ENCODE assay signal across 18 mouse cellular contexts in the genomic region with DNA sequence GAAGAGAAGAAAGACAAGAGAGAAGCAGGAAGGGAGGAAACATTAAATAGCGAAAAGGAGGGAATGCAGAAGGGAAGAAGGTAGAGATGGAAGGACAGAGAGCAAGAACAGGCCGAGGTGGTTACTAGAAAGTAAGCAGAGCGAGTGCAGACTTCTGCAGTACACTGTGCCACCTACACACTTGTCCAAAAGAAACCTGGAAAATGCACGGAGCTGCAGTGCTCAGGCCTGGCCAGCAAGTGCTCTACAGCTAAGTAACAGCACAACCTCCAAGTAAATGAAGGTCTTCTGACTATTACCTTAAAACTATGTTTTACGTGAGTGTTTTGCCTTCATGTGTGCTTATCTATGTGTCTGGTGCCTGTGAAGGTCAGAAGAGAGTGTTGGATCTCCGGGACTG.
A peak's percentile ranks its signal among the peaks of the same experiment; 100 is the strongest.
DNase-seq lines count a peak whose midpoint lies in the region; ATAC-seq and TF ChIP-seq lines count a peak whose summit lies in the region.
"Had no signal": no experiment of that assay in that cellular context is flagged by ENCODE, and none has a peak within 500 bp of the region (broad histone marks: within the 10 kb centered on the region; RNA-seq: fewer than 3 reads in every experiment).

No protein-coding gene starts in this region.

- peaks cover 85% of the 10 kb centered on the region for H3K79me2 ChIP-seq in macrophage (ENCODE audit: inconsistent target)

- ATAC-seq in kidney, embryonic 15.5 days (replicated peaks; ENCODE audit: low FRiP score) = no peak
- ATAC-seq in midbrain, embryonic 13.5 days = no peak
- no peak for ATAC-seq in midbrain, postnatal 0 days (ENCODE audit: low FRiP score)
- no peak for ATAC-seq in limb, embryonic 13.5 days (ENCODE audit: low FRiP score, low read depth)
- ATAC-seq: CD4-positive, CD25-positive, alpha-beta regulatory T cell, adult 4 months; forebrain, embryonic 15.5 days had no signal

- WGBS in kidney, embryonic 15.5 days = 72% methylated on average over 6 of the region's 6 CpGs
- WGBS in midbrain, embryonic 13.5 days = 90% methylated on average over 6 of the region's 6 CpGs
- WGBS in midbrain, postnatal 0 days = 89% methylated on average over 6 of the region's 6 CpGs
- 75% methylated on average over 6 of the region's 6 CpGs for WGBS in limb, embryonic 13.5 days
- WGBS in macrophage (ENCODE audit: missing documents) = 52% methylated on average over 6 of the region's 6 CpGs

- DNase-seq in kidney, adult 9 months = no peak
- DNase-seq in midbrain, postnatal 0 days (ENCODE audit: low spot score) = no peak
- DNase-seq in c-Kit-positive CD71-positive TER-119-positive erythroid progenitor cells, embryonic 14.5 days (ENCODE audit: low spot score) = no peak
- DNase-seq in heart, adult 8-10 months (ENCODE audit: low spot score) = no peak
- DNase-seq: adrenal gland, adult 2 months; cerebellum, adult 8-10 months; heart, adult 2 months; kidney, adult 11 months; kidney, postnatal 4 days; right cerebral cortex, postnatal 14 days; thymus, postnatal 25 days had no signal

- H3K4me2 ChIP-seq in kidney, embryonic 15.5 days = peak overlapping the region; percentile 17
- 0 out of 2 replicates have a peak overlapping the region, but pooled peaks have one; percentile 6 for H3K4me2 ChIP-seq in midbrain, embryonic 13.5 days (replicated peaks)
- no peak overlapping the region for H3K4me2 ChIP-seq in midbrain, postnatal 0 days (ENCODE audit: low read depth, low read length, poor library complexity, severe bottlenecking)
- no peak overlapping the region for H3K4me2 ChIP-seq in limb, embryonic 13.5 days (replicated peaks)
- H3K4me2 ChIP-seq: forebrain, embryonic 15.5 days had no signal

- no peaks in the 10 kb centered on the region for H3K27me3 ChIP-seq in kidney, embryonic 15.5 days
- no peaks in the 10 kb centered on the region for H3K27me3 ChIP-seq in midbrain, embryonic 13.5 days
- H3K27me3 ChIP-seq in midbrain, postnatal 0 days (ENCODE audit: insufficient read depth, low read length) = no peaks in the 10 kb centered on the region
- no peaks in the 10 kb centered on the region for H3K27me3 ChIP-seq in limb, embryonic 13.5 days
- H3K27me3 ChIP-seq: forebrain, embryonic 15.5 days had no signal

- peaks cover 20% of the 10 kb centered on the region; the same call in 1 of the 2 replicates for H3K36me3 ChIP-seq in kidney, embryonic 15.5 days
- peaks cover 11% of the 10 kb centered on the region for H3K36me3 ChIP-seq in midbrain, embryonic 13.5 days
- no peaks in the 10 kb centered on the region for H3K36me3 ChIP-seq in midbrain, postnatal 0 days (ENCODE audit: insufficient read depth, low read length)
- H3K36me3 ChIP-seq in limb, embryonic 13.5 days = peaks cover 14% of the 10 kb centered on the region
- peaks cover 19% of the 10 kb centered on the region; the same call in 1 of the 2 replicates for H3K36me3 ChIP-seq in macrophage (ENCODE audit: inconsistent target)

- TF ChIP-seq CTCF in midbrain, postnatal 0 days (IDR thresholded peaks at IDR 0.05) = no peak

- no peak overlapping the region for H3K4me3 ChIP-seq in kidney, embryonic 15.5 days (replicated peaks)
- 0 out of 2 replicates have a peak overlapping the region, but pooled peaks have one; percentile 4 for H3K4me3 ChIP-seq in midbrain, embryonic 13.5 days (replicated peaks)
- H3K4me3 ChIP-seq in midbrain, postnatal 0 days (ENCODE audit: low read depth, low read length) = no peak overlapping the region
- no peak overlapping the region for H3K4me3 ChIP-seq in limb, embryonic 13.5 days
- peak overlapping the region; percentile 79 for H3K4me3 ChIP-seq in macrophage (ENCODE audit: inconsistent target)
- H3K4me3 ChIP-seq: forebrain, embryonic 15.5 days; heart, adult 2 months had no signal

- H3K9me3 ChIP-seq in kidney, embryonic 15.5 days (replicated peaks) = no peaks in the 10 kb centered on the region
- H3K9me3 ChIP-seq in midbrain, embryonic 13.5 days = no peaks in the 10 kb centered on the region
- no peaks in the 10 kb centered on the region for H3K9me3 ChIP-seq in midbrain, postnatal 0 days (ENCODE audit: low read length)
- no peaks in the 10 kb centered on the region for H3K9me3 ChIP-seq in limb, embryonic 13.5 days
- H3K9me3 ChIP-seq: forebrain, embryonic 15.5 days had no signal

- H3K9ac ChIP-seq in kidney, embryonic 15.5 days = no peak overlapping the region
- H3K9ac ChIP-seq in midbrain, embryonic 13.5 days (replicated peaks) = 0 out of 2 replicates have a peak overlapping the region, but pooled peaks have one; percentile 14
- H3K9ac ChIP-seq in midbrain, postnatal 0 days (replicated peaks; ENCODE audit: low read length, poor library complexity, severe bottlenecking) = no peak overlapping the region
- H3K9ac ChIP-seq in limb, embryonic 13.5 days = peak overlapping the region; percentile 0; the same call in 1 of the 2 replicates
- H3K9ac ChIP-seq: forebrain, embryonic 15.5 days had no signal

- H3K4me1 ChIP-seq in kidney, embryonic 15.5 days = peaks cover 16% of the 10 kb centered on the region
- H3K4me1 ChIP-seq in midbrain, embryonic 13.5 days (replicated peaks) = peaks cover 24% of the 10 kb centered on the region
- peaks cover 10% of the 10 kb centered on the region; the same call in 1 of the 2 replicates for H3K4me1 ChIP-seq in midbrain, postnatal 0 days (ENCODE audit: insufficient read depth, low read length)
- peaks cover 22% of the 10 kb centered on the region for H3K4me1 ChIP-seq in limb, embryonic 13.5 days

- no peak overlapping the region for H3K27ac ChIP-seq in kidney, embryonic 15.5 days
- no peak overlapping the region for H3K27ac ChIP-seq in midbrain, embryonic 13.5 days
- H3K27ac ChIP-seq in midbrain, postnatal 0 days (ENCODE audit: low read depth, low read length) = no peak overlapping the region
- H3K27ac ChIP-seq in limb, embryonic 13.5 days = no peak overlapping the region
- H3K27ac ChIP-seq in macrophage = peak overlapping the region; percentile 88
- H3K27ac ChIP-seq: forebrain, embryonic 15.5 days; heart, adult 2 months; stomach, postnatal 0 days had no signal

Comparison
In these comparisons a context has a peak if more than half of its experiments do, and no peak if none do; other contexts are left out.
1. H3K4me2 ChIP-seq: peak in kidney, embryonic 15.5 days (single experiment) and midbrain, embryonic 13.5 days (single experiment); none in midbrain, postnatal 0 days (single experiment) and limb, embryonic 13.5 days (single experiment).
2. H3K4me3 ChIP-seq: peak in midbrain, embryonic 13.5 days (single experiment) and macrophage (single experiment); none in kidney, embryonic 15.5 days (single experiment), midbrain, postnatal 0 days (single experiment) and limb, embryonic 13.5 days (single experiment).
3. H3K9ac ChIP-seq: peak in midbrain, embryonic 13.5 days (single experiment) and limb, embryonic 13.5 days (single experiment); none in kidney, embryonic 15.5 days (single experiment) and midbrain, postnatal 0 days (single experiment).